Mouse (Mus musculus): ENCODE measurements around the gene Spink8. TPM values are rescaled to one million over a fixed set of nuclear protein-coding genes. Genes with fewer than 3 reads are reported as not detected.

The Spink8 gene
- polyA plus RNA-seq, 1 experiment from 2014 or later = not detected

DNA sequence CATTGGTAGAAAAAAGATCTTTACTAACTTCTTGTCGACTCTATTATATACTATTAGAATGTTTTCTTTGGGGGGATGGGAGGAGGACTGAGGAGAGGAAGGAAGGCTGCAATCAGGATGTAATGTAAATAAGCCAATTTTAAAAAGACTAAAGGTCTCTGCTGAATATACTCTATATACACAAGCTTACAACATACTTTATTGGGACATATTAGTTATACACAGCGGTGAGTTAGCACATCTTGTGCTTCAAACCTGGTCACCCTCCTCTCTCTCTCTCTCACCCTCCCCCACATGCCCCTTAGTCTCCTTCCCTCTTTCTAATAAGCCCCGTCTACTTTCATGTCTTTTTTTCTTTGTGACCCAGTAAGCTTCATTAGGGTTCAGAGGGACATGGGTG, 4.2 kb upstream of the Spink8 start:
- Histone ChIP-seq H3K4me3 (ENCODE audit: low read depth, low read length) (no peak overlapping the region), H3K4me2 (ENCODE audit: low read depth) (no peak overlapping the region), H3K27ac (ENCODE audit: low read depth, low read length) (no peak overlapping the region), H3K9ac (ENCODE audit: low read length) (no peak overlapping the region), H3K4me1 (ENCODE audit: control insufficient read depth, insufficient read depth, low read length) (no peaks in the 10 kb centered on the region), H3K27me3 (ENCODE audit: control insufficient read depth, insufficient read depth, low read length) (no peaks in the 10 kb centered on the region), H3K9me3 (ENCODE audit: control insufficient read depth, low read length) (no peaks in the 10 kb centered on the region), H3K36me3 (ENCODE audit: control insufficient read depth, insufficient read depth, low read length) (no peaks in the 10 kb centered on the region)
- WGBS = 59% methylated on average over 3 of the region's 3 CpGs
- no peak for DNase-seq (ENCODE audit: low spot score)
- no peak for ATAC-seq (ENCODE audit: insufficient read depth, low FRiP score, low TSS enrichment)

DNA sequence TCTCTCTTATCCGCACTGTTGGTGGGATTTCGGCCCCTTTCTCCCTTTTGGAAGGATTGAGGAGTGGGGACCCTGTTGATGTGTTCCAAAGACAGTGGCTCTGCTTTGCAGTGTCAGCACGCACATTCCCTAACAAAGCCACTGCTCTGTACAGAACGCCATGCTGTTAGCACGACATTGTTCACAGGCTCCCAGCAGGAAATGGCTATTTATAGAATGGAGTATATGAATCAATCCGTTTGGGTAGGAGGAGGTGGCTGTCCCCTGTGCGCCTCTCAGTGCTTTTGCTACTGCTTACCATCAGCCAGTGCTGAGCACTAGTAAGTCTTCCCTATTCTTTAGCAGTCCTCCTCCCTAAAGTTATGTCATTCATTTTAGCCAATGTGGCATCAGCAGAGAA, 1.3 kb downstream of the Spink8 start:
- Histone ChIP-seq H3K4me3 (ENCODE audit: low read depth, low read length) (no peak overlapping the region), H3K9me3 (ENCODE audit: control insufficient read depth, low read length) (no peaks in the 10 kb centered on the region), H3K27ac (ENCODE audit: low read depth, low read length) (no peak overlapping the region), H3K36me3 (ENCODE audit: control insufficient read depth, insufficient read depth, low read length) (no peaks in the 10 kb centered on the region), H3K9ac (ENCODE audit: low read length) (no peak overlapping the region), H3K27me3 (ENCODE audit: control insufficient read depth, insufficient read depth, low read length) (no peaks in the 10 kb centered on the region), H3K4me1 (ENCODE audit: control insufficient read depth, insufficient read depth, low read length) (no peaks in the 10 kb centered on the region), H3K4me2 (ENCODE audit: low read depth) (no peak overlapping the region)
- ATAC-seq (ENCODE audit: insufficient read depth, low FRiP score, low TSS enrichment) = peak; percentile 68
- 47% methylated on average over 7 of the region's 7 CpGs for WGBS
- peak; percentile 15 for DNase-seq (ENCODE audit: low spot score)

DNA sequence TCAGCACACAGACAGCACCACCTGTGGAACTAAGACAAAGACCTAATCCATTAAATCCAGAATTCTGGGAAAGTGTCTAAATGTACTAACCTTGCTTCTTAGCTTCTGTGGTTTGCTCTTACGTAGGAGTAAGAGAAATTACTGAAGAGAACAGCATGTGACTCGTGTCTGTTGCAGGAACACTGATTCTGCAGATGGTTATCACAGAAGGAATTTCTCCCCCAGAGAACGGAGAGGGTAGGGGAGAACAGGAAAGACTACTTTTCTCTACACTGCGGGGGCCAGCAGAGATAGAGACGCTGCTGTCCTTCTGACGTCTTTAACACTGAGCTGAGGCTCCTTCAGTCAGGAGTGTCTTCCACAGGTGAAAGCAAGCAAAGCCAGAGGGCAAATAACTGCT, 4.3 kb downstream of the Spink8 start:
- DNase-seq (ENCODE audit: low spot score) (no peak), ATAC-seq (ENCODE audit: insufficient read depth, low FRiP score, low TSS enrichment) (no peak)
- no peaks in the 10 kb centered on the region for H3K36me3 ChIP-seq (ENCODE audit: control insufficient read depth, insufficient read depth, low read length)
- no peak overlapping the region for H3K27ac ChIP-seq (ENCODE audit: low read depth, low read length)
- H3K4me2 ChIP-seq (ENCODE audit: low read depth) = no peak overlapping the region
- 70% methylated on average over 6 of the region's 6 CpGs for WGBS
- no peaks in the 10 kb centered on the region for H3K27me3 ChIP-seq (ENCODE audit: control insufficient read depth, insufficient read depth, low read length)
- no peak overlapping the region for H3K4me3 ChIP-seq (ENCODE audit: low read depth, low read length)
- no peak overlapping the region for H3K9ac ChIP-seq (ENCODE audit: low read length)
- H3K4me1 ChIP-seq (ENCODE audit: control insufficient read depth, insufficient read depth, low read length) = no peaks in the 10 kb centered on the region
- no peaks in the 10 kb centered on the region for H3K9me3 ChIP-seq (ENCODE audit: control insufficient read depth, low read length)

DNA sequence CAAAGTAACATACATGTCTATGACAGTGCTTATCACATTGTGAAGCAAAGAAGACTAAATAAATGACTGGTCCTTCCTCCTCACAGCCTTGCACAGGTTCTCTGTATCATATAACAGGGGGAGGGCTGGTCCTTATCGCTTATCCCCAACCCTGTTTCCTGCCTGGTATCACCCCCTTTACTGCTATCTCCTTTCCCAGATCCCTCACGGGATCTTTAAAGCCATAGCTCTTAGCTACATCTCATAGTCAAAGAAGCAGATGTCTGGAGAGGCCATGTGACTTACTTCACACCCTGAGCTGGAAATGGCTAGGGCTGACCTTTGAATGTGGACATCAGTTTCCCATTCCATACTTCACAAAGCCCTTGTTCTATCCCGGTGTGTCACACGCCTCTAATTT, 13.7 kb downstream of the Spink8 start:
- Histone ChIP-seq H3K9me3 (ENCODE audit: control insufficient read depth, low read length) (no peaks in the 10 kb centered on the region), H3K27ac (ENCODE audit: low read depth, low read length) (no peak overlapping the region), H3K4me3 (ENCODE audit: low read depth, low read length) (no peak overlapping the region), H3K9ac (ENCODE audit: low read length) (no peak overlapping the region), H3K27me3 (ENCODE audit: control insufficient read depth, insufficient read depth, low read length) (no peaks in the 10 kb centered on the region), H3K4me1 (ENCODE audit: control insufficient read depth, insufficient read depth, low read length) (no peaks in the 10 kb centered on the region), H3K4me2 (ENCODE audit: low read depth) (no peak overlapping the region), H3K36me3 (ENCODE audit: control insufficient read depth, insufficient read depth, low read length) (no peaks in the 10 kb centered on the region)
- DNase-seq (ENCODE audit: low spot score) = no peak
- ATAC-seq (ENCODE audit: insufficient read depth, low FRiP score, low TSS enrichment) = no peak
- 71% methylated on average over 4 of the region's 4 CpGs for WGBS

DNA sequence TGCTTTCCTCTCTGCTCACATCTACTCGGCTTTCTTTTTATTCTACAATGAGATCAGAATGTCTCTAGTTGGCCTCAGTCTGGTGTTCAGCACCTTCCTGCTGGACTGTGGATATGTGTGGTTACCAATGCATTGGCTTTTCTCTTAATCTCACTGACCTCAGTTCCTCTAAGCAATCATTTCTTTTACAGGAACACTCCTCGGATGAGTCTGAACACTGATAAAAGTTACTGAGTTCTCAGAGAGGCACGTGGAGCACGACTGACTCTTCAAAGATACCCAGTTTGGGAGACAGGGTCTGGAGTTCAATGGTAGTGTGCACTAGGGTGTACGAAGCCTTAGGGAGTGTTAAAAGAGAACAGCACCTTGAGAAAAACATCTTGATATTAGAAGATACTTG, 14.1 kb downstream of the Spink8 start:
- Histone ChIP-seq H3K4me3 (ENCODE audit: low read depth, low read length) (no peak overlapping the region), H3K27me3 (ENCODE audit: control insufficient read depth, insufficient read depth, low read length) (no peaks in the 10 kb centered on the region), H3K9ac (ENCODE audit: low read length) (no peak overlapping the region), H3K27ac (ENCODE audit: low read depth, low read length) (no peak overlapping the region), H3K9me3 (ENCODE audit: control insufficient read depth, low read length) (no peaks in the 10 kb centered on the region), H3K36me3 (ENCODE audit: control insufficient read depth, insufficient read depth, low read length) (no peaks in the 10 kb centered on the region), H3K4me2 (ENCODE audit: low read depth) (no peak overlapping the region), H3K4me1 (ENCODE audit: control insufficient read depth, insufficient read depth, low read length) (no peaks in the 10 kb centered on the region)
- whole genome bisulfite sequencing = 74% methylated on average over 5 of the region's 5 CpGs
- ATAC-seq (ENCODE audit: insufficient read depth, low FRiP score, low TSS enrichment) = no peak
- no peak for DNase-seq (ENCODE audit: low spot score)

DNA sequence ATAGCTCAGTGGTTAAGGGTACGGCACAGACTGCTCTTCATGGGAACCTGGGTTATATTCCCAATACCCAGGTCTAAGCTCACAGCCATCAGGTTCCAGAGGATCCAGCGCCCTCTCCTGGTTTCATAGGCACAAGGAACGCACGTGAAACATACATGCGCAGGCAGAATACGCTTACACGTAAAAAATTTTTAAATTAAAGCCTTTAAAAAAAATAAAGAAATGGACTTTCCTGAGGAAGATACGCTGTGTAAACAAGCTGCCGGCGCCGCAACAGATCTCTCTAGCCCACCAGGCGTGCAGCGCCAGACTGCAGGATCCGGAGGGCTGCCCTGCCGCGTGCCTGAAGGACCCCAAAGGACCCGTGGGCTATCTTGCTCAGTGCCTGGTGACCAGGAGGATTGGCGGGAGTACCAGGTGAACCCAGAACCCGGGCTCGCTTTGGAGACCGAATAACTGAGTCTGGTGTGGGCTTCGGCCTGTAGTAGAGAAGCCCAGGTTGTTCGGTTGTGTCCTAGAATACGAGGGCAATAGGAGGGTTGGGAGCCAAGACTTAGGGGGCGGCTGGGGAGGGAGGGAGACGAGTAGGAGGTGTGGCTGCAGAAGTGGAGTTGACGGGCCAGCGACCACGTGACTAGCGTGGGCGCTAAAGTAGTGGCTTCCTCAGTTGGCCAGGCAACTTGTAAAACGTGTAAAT, 20.5 kb downstream of the Spink8 start, which contains the start of gene Nme6:
Gene Nme6 (plus strand): TSS at position 359 of the 697 bp plus-strand sequence.
- no peak within 1 kb of the TSS for H3K27ac ChIP-seq (ENCODE audit: low read depth, low read length)
- peak; percentile 94 for ATAC-seq (ENCODE audit: insufficient read depth, low FRiP score, low TSS enrichment)
- H3K9ac ChIP-seq (ENCODE audit: low read length) = peak within 1 kb of the TSS; percentile 27
- H3K27me3 ChIP-seq (ENCODE audit: control insufficient read depth, insufficient read depth, low read length) = no peaks in the 10 kb centered on the region
- H3K9me3 ChIP-seq (ENCODE audit: control insufficient read depth, low read length) = no peaks in the 10 kb centered on the region
- WGBS = under 1% methylated on average over 32 of the region's 32 CpGs
- peak within 1 kb of the TSS; percentile 56 for H3K4me3 ChIP-seq (ENCODE audit: low read depth, low read length)
- peak; percentile 94 for DNase-seq (ENCODE audit: low spot score)
- no peaks in the 10 kb centered on the region for H3K4me1 ChIP-seq (ENCODE audit: control insufficient read depth, insufficient read depth, low read length)
- peak within 1 kb of the TSS; percentile 73 for H3K4me2 ChIP-seq (ENCODE audit: low read depth)
- no peaks in the 10 kb centered on the region for H3K36me3 ChIP-seq (ENCODE audit: control insufficient read depth, insufficient read depth, low read length)

DNA sequence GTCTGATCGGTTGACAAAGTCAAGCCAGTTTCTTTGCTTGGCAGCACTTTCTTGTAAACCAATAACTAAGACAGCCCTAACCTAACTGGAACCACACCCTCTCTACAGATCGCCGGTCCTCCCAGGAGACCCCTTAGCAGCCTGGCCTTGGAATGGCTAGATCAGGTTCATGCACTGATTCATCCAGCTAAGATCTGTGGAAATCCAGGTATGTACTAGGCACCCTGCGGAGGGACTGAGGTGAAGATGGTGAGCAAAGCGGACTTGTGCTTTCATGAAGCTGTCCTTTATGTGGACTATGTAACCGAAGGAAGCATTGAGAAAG, 21.0 kb downstream of the Spink8 start:
- Histone ChIP-seq H3K9me3 (ENCODE audit: control insufficient read depth, low read length) (no peaks in the 10 kb centered on the region), H3K36me3 (ENCODE audit: control insufficient read depth, insufficient read depth, low read length) (no peaks in the 10 kb centered on the region), H3K4me3 (ENCODE audit: low read depth, low read length) (peak overlapping the region; percentile 56), H3K27me3 (ENCODE audit: control insufficient read depth, insufficient read depth, low read length) (no peaks in the 10 kb centered on the region), H3K4me2 (ENCODE audit: low read depth) (peak overlapping the region; percentile 73), H3K4me1 (ENCODE audit: control insufficient read depth, insufficient read depth, low read length) (no peaks in the 10 kb centered on the region), H3K9ac (ENCODE audit: low read length) (peak overlapping the region; percentile 27), H3K27ac (ENCODE audit: low read depth, low read length) (no peak overlapping the region)
- ATAC-seq (ENCODE audit: insufficient read depth, low FRiP score, low TSS enrichment) = peak; percentile 49
- 17% methylated on average over 6 of the region's 6 CpGs for WGBS
- DNase-seq (ENCODE audit: low spot score) = no peak

DNA sequence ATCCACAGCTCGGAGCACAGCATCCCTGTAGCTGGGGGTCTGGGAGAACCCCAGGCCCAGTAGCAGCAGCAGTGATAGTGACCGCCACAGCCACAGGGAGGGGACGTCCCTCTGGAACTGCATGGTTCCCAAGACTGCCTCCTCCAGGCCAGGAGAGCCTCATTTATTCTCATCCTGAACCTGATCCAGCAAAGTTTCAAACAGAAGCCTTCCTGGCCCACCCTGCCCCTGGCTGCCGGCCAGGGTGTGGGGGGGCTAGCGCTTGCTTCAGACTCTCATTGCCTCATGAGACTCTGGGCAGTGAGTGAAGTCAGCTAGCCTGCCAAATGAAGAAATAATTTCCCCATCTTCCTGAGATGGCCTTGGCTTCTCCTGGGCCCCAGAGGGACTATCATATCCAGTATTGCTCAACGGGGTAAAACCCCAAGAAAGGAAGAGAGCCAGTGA, 37.3 kb downstream of the Spink8 start, which contains the start of gene Camp:
Gene Camp (minus strand): TSS at position 306 of the 447 bp plus-strand sequence.
- Histone ChIP-seq H3K4me3 (ENCODE audit: low read depth, low read length) (no peak within 1 kb of the TSS), H3K4me2 (ENCODE audit: low read depth) (no peak within 1 kb of the TSS), H3K9ac (ENCODE audit: low read length) (no peak within 1 kb of the TSS), H3K27ac (ENCODE audit: low read depth, low read length) (no peak within 1 kb of the TSS), H3K9me3 (ENCODE audit: control insufficient read depth, low read length) (no peaks in the 10 kb centered on the region), H3K4me1 (ENCODE audit: control insufficient read depth, insufficient read depth, low read length) (no peaks in the 10 kb centered on the region), H3K36me3 (ENCODE audit: control insufficient read depth, insufficient read depth, low read length) (no peaks in the 10 kb centered on the region), H3K27me3 (ENCODE audit: control insufficient read depth, insufficient read depth, low read length) (no peaks in the 10 kb centered on the region)
- WGBS = 80% methylated on average over 6 of the region's 6 CpGs
- DNase-seq (ENCODE audit: low spot score) (no peak), ATAC-seq (ENCODE audit: insufficient read depth, low FRiP score, low TSS enrichment) (no peak)

DNA sequence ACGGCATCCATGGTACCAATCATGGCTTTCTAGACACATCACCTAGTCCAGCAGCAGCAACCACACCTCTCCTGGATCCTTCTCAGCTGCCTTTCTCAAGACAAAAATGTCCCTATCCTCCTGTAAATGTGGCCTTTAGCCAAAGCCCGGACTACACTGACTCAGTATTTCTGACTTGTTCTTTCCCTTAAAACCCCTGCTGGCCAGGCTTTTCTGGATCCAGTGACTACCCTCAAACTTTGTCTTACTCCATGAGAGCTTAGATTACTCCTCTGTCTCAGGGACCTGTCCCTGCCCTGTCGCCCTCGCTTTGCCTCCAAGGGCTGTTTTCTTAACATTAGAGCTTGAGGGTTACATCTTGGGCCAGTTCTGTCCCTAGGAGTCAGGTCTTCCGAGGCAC, 38.0 kb downstream of the Spink8 start:
- Histone ChIP-seq H3K4me1 (ENCODE audit: control insufficient read depth, insufficient read depth, low read length) (no peaks in the 10 kb centered on the region), H3K27me3 (ENCODE audit: control insufficient read depth, insufficient read depth, low read length) (no peaks in the 10 kb centered on the region), H3K27ac (ENCODE audit: low read depth, low read length) (no peak overlapping the region), H3K9me3 (ENCODE audit: control insufficient read depth, low read length) (no peaks in the 10 kb centered on the region), H3K36me3 (ENCODE audit: control insufficient read depth, insufficient read depth, low read length) (no peaks in the 10 kb centered on the region), H3K4me3 (ENCODE audit: low read depth, low read length) (no peak overlapping the region), H3K4me2 (ENCODE audit: low read depth) (no peak overlapping the region), H3K9ac (ENCODE audit: low read length) (no peak overlapping the region)
- ATAC-seq (ENCODE audit: insufficient read depth, low FRiP score, low TSS enrichment) (no peak), DNase-seq (ENCODE audit: low spot score) (no peak)
- 83% methylated on average over 5 of the region's 5 CpGs for WGBS

Data from neural tube, embryonic 11.5 days (tissue).